Mouse (Mus musculus) T-helper 2 cell (primary cell): ENCODE measurements at regions not wholly inside any gene's neighbourhood (a gene's known extent, or its start where the extent isn't known, plus 50 kb on each side); places are given as distances from the start of the nearest gene placed in this dataset.
"Not testable (repeated sequence)": the region's sequence is repeated elsewhere in the genome, so short reads cannot be mapped to it uniquely, and the experiment has no call there.

ENCODE experiments used
- in situ Hi-C: fragments of 300-600 bp; cut with MboI, MseI; formaldehyde crosslinking; loops from one replicate; pipeline ENCODE4 v1.15.1; 2025; ENCODE audit warnings: high pct_unique_total_duplicates

DNA sequence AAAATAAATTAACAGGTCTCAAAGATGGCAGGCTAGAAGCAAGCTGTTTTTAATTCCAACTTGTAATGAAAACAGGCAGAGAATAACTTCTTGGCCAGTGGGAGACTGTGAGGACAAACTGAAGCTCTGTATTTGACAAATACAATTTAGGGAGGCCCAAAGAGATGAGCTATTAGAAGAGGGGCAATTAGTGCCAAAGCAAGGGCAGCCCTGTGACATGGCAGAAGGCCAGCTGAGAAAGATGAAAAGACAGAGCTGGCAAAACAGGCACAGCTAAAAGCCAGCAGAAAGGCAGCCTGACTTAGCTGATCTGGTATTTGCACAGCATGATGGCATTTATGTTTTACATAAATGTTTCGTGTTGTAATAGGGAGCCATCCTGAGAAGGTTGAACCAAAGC, 175.0 kb upstream of the Ngly1 start:
- in situ Hi-C loops, result loop anchor here (25.0 kb wide), 1 partner anchor 2012 kb away; no protein-coding TSS in a partner anchor

DNA sequence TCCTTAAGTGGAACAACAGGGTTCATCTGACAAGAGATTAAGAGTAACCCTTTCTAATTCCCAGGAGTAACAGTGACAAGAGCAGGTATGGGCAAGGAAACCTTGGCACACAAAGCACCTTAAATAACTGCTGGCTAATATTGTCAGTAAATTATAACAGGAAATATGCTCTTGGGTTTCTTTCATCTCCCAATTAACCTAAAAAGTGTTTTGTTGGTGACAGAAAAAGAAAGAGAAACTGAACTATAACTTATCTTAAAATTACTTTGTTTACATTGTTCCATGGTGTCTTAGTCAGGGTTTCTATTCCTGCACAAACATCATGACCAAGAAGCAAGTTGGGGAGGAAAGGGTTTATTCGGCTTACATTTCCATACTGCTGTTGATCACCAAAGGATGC, 170.0 kb upstream of the Ngly1 start:
- in situ Hi-C loops, result no loop called here

DNA sequence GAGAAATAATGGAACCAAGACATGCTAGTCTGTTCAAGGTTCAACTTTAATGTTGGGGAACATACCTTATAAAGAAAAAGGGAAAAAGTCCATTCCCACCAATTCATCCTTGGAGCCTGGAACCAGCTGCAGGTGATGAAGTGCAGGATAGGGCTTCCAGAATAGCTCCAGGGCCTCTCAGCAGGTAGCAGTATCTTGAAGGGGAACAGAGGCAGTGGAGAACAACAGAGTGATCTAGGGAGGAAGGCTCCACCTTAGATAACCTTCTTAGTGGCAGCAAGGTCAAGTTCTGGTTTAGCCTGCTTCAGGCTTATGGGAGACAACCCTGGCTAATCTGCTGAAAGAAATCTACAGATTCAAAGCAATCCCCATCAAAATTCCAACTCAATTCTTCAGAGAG, 161.8 kb upstream of the Ngly1 start:
- in situ Hi-C loops, result not testable (repeated sequence)

DNA sequence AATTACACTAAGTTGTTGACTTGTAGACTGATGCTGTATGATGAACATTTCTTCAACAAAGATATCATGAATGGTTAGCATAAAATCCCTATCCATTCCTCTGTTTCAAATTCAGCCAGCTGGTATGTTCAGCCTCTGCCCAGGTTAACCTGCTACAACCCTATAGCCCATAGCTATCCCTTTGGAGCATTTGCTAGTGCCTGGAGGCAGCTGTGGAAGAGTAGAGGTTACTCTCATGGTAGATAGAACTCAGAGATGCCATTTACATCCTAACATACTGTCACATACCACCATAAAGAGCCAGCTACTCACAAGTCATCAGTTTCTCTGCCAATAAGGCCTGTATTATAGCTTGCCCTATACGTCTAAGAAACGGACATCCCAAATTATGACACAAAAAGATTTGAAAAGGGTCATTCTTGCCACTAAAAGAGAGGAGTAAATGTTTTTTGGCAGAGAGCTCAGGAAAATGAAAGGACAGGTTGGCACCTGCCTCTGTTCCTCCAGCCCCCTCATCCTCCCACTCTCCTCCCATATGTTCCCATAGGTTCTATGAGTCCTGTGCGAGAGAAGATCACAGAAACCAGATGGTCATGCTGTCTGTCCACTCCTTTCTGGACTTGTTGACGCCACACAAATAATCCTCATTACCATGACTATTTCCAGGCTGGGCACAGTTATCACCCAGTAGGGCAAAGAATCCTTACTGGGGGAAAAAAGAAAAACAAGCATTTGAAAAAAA, 156.5 kb upstream of the Ngly1 start:
- in situ Hi-C loops, result loop anchor here (10.0 kb wide), 1 partner anchor 458 kb away; no protein-coding TSS in a partner anchor

DNA sequence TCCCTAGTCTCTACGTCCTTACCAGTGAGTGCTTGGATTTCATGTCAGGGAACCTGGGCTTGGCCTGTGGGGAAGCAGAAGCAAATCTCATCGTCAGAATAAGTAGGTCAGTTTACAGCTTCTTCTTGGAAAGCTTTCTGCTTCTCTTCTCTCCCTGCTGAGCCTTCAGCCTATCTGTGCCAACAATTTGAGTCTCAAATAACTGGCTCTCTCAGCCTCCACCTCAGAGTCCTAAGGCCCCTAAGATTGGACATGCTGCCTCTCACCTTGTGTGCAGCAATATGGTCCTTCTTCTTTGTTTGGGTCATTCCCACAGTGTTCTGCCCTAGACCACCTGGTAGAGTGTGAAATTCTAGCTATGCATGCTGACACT, 156.0 kb upstream of the Ngly1 start:
- in situ Hi-C loops, result loop anchor here (10.0 kb wide), 1 partner anchor 458 kb away; no protein-coding TSS in a partner anchor

DNA sequence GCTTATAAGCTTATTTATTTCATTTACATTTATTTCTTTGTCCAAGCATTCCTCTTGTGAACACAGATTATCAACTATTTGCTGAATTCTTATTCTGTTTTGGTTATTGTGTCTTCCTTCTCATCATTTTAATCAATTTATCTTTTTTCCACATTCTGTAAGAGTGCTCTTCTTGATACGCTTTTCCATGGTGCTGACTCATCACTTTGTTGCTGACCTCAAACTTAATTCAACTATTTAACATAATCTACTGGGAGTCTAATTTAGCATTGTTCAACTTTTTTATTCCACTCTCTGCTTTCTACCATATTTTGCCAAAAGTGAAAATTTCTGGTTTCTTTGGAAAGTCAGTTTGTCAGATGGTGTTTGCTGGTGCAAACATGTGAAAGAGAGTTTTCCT, 139.7 kb upstream of the Ngly1 start:
- in situ Hi-C loops, result no loop called here

DNA sequence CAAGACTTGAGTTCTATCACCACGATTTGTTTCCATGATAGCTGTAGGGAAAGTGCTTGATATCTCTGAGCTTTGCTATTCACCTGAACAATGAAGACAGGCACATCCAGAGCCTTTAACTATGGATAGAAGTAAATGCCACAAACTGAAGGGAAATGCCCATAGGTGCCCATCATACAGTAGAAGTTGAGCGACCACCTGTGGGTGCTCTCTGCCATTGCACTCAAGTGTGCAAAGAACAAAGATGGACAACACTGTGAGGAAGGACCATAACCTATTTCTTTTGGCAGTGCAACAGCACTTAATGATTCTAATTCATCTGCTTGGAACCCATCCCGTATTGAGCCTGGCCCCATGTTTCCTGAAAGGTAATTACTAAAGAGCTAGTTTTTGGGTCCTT, 116.4 kb upstream of the Ngly1 start:
- in situ Hi-C loops, result no loop called here

DNA sequence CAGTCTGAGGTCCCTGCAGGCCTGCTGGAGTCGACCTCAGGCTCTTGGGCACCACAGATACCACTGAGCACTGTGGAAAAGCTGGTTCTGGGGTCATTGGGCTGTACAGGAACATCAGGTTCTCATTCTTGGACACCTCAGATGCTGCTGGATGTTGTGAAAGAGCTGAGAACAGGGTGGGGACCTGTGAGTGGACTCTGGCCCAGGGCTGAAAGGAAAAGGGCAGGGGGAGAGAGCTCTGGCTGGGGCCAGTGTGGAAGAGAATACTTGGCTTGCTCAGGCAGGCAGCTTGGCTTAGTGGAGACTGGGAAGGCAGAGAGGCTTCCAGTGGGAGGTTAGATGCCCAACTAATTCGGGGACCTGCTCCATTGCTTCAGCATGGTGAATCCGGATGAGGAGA, 115.7 kb upstream of the Ngly1 start:
- in situ Hi-C loops, result no loop called here

DNA sequence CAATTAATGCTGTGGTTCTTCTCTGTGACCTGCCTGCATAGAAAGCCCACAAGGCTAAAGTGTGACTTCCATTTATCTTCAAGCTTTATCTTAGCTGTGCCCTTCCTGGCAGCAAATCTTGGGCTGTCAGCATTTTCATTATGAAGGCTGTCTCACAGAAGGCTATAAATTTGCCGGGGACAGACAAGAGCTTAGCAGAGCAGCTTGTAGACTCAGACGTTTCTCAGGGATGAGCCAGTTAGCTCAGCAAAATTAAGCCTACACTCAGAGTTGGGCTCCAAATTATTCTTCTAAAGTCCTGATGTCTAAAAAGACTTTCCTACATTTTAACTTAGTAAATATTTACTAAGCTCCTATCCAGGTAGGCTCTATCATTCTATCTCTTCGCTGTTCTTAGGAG, 112.9 kb upstream of the Ngly1 start:
- in situ Hi-C loops, result no loop called here

DNA sequence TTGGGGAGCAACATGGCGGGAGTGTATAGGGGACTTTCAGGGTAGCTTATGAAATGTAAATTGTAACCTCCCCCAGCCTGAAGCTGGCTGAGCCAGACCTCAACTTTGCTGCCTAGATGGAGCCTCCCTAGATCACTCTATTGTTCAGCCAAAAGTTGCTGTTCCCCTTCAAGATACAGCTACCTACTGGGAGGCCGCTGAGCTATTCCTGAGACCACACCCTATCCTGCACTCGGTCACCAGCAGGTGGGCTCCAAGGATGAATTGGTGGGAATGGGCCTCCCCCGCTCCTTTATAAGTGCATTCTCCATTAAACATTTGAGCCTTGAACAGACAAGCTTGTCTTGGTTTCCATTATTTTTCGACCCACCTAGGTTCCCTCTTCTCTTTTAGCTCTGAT, 104.8 kb upstream of the Ngly1 start:
- in situ Hi-C loops, result loop anchor here (10.0 kb wide), 1 partner anchor 431 kb away; no protein-coding TSS in a partner anchor

DNA sequence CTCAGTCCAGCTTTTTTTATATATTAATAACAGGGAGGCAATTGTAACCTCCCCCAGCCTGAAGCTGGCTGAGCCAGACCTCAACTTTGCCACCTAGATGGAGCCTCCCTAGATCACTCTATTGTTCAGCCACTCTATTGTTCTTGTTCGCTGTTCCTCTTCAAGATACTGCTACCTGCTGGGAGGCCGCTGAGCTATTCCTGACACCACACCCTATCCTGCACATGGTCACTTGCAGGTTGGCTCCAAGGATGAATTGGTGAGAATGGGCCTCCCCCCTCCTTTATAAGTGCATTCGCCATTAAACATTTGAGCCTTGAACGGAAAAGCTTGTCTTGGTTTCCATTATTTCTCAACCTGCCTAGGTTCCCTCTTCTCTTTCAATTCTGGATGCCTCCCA, 102.3 kb upstream of the Ngly1 start:
- in situ Hi-C loops, result loop anchor here (10.0 kb wide), 1 partner anchor 428 kb away; no protein-coding TSS in a partner anchor

DNA sequence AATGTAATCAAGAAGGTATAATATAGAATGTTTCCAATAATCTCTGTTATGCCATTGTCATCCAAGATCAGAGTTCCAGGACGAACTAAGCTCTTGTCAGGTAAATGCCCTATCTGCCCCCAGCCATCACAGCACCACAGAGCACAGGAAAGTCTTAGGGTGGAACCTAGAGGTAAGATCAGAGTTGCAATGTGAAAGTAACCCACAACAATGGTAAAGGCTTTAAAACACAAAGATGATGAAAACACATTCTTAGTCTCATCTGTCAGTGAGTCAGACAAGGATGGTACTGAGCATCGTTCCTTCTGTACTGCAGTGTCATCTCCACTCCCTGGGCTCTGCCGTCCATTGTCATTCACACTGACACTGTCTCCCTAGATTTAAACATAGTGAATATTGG, 97.3 kb upstream of the Ngly1 start:
- in situ Hi-C loops, result no loop called here

DNA sequence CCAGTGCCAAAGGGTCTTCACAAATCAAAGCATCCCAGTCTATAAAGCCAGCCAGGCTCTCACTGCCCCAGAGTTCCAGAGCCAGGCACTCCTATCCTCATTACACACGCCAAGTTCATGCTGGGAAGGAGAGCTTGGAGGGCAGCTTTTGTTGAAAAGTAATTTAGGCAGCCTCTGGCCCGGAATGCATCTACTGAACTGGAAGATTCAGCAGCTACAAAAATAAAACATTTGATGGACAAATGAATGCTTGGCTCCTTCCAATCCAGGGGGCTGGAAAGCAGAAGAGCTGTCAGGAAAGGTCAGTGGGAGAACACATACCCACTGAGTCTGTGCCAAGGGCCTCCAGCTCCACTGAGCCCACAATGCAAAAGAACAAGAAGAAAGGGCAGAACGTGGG, 96.4 kb upstream of the Ngly1 start:
- in situ Hi-C loops, result no loop called here

DNA sequence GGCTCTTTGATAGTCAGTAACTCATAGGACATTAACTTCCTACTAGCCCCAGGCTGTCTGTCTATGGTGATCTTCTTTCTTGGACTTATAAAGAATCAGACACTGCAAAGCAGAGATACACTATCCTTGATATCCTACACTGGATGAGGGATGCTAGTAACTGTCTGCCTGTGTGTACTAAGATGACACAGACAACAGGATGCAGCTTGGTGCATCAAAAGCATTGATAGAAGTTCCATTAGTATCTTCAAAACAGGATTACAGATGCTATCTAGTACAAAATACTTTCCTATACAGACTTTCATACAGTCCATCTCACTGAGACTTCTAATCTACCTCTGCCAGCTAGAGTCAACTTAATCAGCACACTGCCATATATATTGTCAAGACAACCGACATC, 94.0 kb upstream of the Ngly1 start:
- in situ Hi-C loops, result no loop called here

DNA sequence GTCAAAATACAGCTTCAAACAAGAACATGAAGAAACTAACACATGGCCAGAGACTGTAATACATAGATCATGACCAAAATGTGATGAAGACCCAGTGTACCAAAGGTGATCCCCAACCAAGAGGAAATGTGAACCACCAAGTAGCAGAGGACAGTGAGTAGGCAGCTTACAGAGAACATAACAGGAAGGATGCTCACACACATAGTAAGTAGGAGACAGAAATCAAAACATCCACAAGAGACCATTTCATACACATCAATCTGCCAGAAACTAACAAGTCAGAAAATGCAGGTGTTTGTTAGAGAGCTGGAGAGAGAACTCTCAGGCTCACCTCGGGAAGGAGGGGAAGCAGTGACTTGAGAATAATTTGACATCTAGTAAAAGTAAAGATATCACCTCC, 78.9 kb upstream of the Ngly1 start:
- in situ Hi-C loops, result no loop called here

DNA sequence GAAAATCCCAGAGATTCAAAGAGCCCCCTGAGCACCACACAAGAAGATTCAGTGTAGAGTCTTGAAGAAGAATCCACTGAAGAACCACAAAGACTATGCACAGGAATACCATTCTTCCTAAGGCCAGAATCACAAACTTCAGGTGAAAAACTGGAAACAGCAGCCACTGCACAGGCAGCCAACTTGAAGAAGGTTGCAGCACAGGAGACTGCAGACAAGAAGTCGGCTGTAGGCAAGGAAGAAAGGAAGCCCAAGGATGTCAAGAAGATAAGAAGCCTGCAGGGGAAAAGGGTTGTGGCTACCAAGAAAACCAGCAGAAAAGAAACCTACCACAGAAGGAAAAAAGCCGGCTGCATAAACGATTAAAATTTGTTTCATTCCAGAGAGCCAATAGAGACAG, 76.8 kb upstream of the Ngly1 start:
- in situ Hi-C loops, result no loop called here

DNA sequence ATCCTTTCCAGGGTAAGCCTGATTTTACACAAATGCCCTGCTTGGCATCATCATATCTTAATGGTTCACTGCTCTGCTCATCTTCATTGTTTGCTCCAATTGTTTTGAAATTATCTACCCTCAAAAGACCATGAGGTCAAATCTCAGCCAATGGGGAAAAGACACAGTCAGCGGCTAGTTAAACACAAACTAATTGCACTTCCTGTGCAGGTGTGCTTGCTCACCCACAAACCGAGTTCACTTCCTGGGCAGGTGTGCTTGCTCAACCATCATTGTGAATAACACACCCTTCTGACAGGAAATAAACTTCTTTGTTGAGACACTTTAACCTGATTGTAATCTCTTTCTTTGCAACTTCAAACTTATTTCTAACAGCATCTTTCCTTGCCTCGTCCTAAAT, 75.8 kb upstream of the Ngly1 start:
- in situ Hi-C loops, result no loop called here

DNA sequence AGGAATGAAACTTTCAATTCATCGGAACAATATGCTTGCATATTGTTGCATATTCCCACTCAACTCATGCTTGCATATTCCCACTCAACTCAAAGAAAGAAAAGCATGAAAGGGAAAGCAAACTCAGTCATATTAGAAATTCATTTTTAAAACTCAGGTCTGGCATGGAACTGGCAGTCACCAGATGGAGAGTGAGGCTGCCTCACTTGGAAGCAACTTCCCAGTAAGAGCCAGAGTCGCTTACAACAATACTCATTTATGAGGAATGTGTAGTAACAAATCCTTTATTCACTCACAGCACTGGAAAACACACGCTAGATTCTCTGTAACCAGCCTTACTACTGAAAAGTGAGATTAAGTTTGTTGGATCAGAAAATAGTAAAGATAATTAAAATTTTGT, 70.9 kb upstream of the Ngly1 start:
- in situ Hi-C loops, result no loop called here

DNA sequence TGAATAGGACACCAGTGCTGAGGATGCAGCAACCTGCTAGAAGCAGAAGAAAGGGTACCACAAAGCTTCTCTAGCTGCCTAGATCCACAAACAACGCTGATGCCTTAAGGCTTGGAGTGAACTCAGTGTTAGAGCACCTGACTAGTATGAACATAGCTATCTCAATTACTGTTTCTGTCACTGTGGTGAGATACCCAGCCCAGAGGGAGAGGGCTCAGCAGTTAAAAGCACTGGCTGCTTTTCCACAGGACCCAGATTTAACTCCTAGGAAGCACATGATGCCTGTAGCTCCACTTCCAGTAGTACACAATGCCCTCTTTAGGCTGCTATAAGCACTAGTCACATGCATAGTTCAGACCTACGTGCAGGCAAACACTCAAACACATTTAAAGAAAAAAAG, 67.3 kb upstream of the Ngly1 start:
- in situ Hi-C loops, result no loop called here

DNA sequence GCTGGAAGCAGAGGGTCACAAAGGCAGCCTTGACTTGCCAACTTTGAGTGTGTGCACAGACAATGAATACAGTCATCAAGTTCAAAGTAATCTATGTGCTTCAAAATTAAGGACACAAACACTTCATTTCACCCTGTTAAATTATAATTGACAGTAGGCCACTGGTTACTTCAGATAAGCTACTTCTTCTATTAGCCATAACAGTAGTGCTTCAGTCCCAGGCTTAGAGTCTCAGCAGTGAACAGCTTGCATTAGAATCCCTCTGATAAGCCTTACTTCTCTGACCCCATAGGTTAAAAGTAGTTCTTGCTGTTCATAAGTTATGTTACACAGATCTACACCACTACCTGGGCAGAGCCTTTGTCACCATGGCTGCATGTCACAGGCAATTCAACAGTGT, 63.8 kb upstream of the Ngly1 start:
- in situ Hi-C loops, result no loop called here
